Mouse (Mus musculus): ENCODE measurements at regions not wholly inside any gene's neighbourhood (a gene's known extent, or its start where the extent isn't known, plus 50 kb on each side); places are given as distances from the start of the nearest gene placed in this dataset.

- DNase-seq (ENCODE audit: low read depth) = no peak
Measured at GRCm38 (mm10) chr8:102414931-102415330, 370.5 kb downstream of the Cdh11 start.

- no peak for DNase-seq (ENCODE audit: low read depth)
Measured at GRCm38 (mm10) chr8:102413446-102413845, 372.0 kb downstream of the Cdh11 start.

- no peak for DNase-seq (ENCODE audit: low read depth)
Measured at GRCm38 (mm10) chr8:102387591-102387990, 397.9 kb downstream of the Cdh11 start.

GRCm38 (mm10) chr8:102345392-102345791, 440.1 kb downstream of the Cdh11 start:
- DNase-seq (ENCODE audit: low read depth) = no peak

- DNase-seq (ENCODE audit: low read depth) = no peak
Measured at GRCm38 (mm10) chr8:102332511-102332910, 452.9 kb downstream of the Cdh11 start.

- no peak for DNase-seq (ENCODE audit: low read depth)
Measured at GRCm38 (mm10) chr8:102331151-102331550, 454.3 kb downstream of the Cdh11 start.

- no peak for DNase-seq (ENCODE audit: low read depth)
Measured at GRCm38 (mm10) chr8:102329955-102330354, 455.5 kb downstream of the Cdh11 start.

Data from fibroblast of lung, adult 2 months (primary cell).